Mouse (Mus musculus): ENCODE measurements around the gene Slc38a2. TPM values are rescaled to one million over a fixed set of nuclear protein-coding genes. Genes with fewer than 3 reads are reported as not detected.

The Slc38a2 gene
- polyA plus RNA-seq, 1 experiment from 2014 or later: 139 TPM

GRCm38 (mm10) chr15:96676518-96676917 lies 23.0 kb downstream of the Slc38a2 start:
- Histone ChIP-seq H3K27ac (ENCODE audit: low read depth, low read length) (no peak overlapping the region), H3K9me3 (replicated peaks; ENCODE audit: control insufficient read depth, low read length) (no peaks in the 10 kb centered on the region), H3K4me3 (ENCODE audit: low read depth, low read length) (no peak overlapping the region), H3K36me3 (ENCODE audit: control insufficient read depth, insufficient read depth, low read length) (no peaks in the 10 kb centered on the region), H3K9ac (ENCODE audit: low read depth, low read length) (no peak overlapping the region), H3K4me2 (no peak overlapping the region), H3K4me1 (ENCODE audit: control insufficient read depth, insufficient read depth, low read length) (peaks cover 4% of the 10 kb centered on the region; the same call in 1 of the 2 replicates), H3K27me3 (ENCODE audit: control insufficient read depth, insufficient read depth, low read length) (peaks cover 2% of the 10 kb centered on the region; the same call in 1 of the 2 replicates)
- no peak for ATAC-seq (replicated peaks; ENCODE audit: insufficient number of reproducible peaks, low FRiP score, low TSS enrichment)
- 47% methylated on average over 10 of the region's 10 CpGs for WGBS (ENCODE audit: insufficient replicate concordance)

GRCm38 (mm10) chr15:96675744-96676143 lies 23.8 kb downstream of the Slc38a2 start:
- no peak for ATAC-seq (replicated peaks; ENCODE audit: insufficient number of reproducible peaks, low FRiP score, low TSS enrichment)
- WGBS (ENCODE audit: insufficient replicate concordance): 67% methylated on average over 15 of the region's 15 CpGs
- Histone ChIP-seq H3K4me2 (no peak overlapping the region), H3K9me3 (replicated peaks; ENCODE audit: control insufficient read depth, low read length) (no peaks in the 10 kb centered on the region), H3K9ac (ENCODE audit: low read depth, low read length) (no peak overlapping the region), H3K27ac (ENCODE audit: low read depth, low read length) (no peak overlapping the region), H3K4me1 (ENCODE audit: control insufficient read depth, insufficient read depth, low read length) (peaks cover 4% of the 10 kb centered on the region; the same call in 1 of the 2 replicates), H3K27me3 (ENCODE audit: control insufficient read depth, insufficient read depth, low read length) (peaks cover 2% of the 10 kb centered on the region; the same call in 1 of the 2 replicates), H3K36me3 (ENCODE audit: control insufficient read depth, insufficient read depth, low read length) (no peaks in the 10 kb centered on the region), H3K4me3 (ENCODE audit: low read depth, low read length) (no peak overlapping the region)

- Histone ChIP-seq H3K4me1 (ENCODE audit: control insufficient read depth, insufficient read depth, low read length) (peaks cover 4% of the 10 kb centered on the region; the same call in 1 of the 2 replicates), H3K27me3 (ENCODE audit: control insufficient read depth, insufficient read depth, low read length) (peaks cover 2% of the 10 kb centered on the region; the same call in 1 of the 2 replicates), H3K9me3 (replicated peaks; ENCODE audit: control insufficient read depth, low read length) (no peaks in the 10 kb centered on the region), H3K36me3 (ENCODE audit: control insufficient read depth, insufficient read depth, low read length) (no peaks in the 10 kb centered on the region), H3K4me2 (no peak overlapping the region), H3K4me3 (ENCODE audit: low read depth, low read length) (no peak overlapping the region), H3K9ac (ENCODE audit: low read depth, low read length) (no peak overlapping the region), H3K27ac (ENCODE audit: low read depth, low read length) (no peak overlapping the region)
- no peak for ATAC-seq (replicated peaks; ENCODE audit: insufficient number of reproducible peaks, low FRiP score, low TSS enrichment)
- 85% methylated on average over 11 of the region's 11 CpGs for WGBS (ENCODE audit: insufficient replicate concordance)
Observed at GRCm38 (mm10) chr15:96675055-96675454, 24.5 kb downstream of the Slc38a2 start.

GRCm38 (mm10) chr15:96674089-96674488 lies 25.4 kb downstream of the Slc38a2 start:
- no peaks in the 10 kb centered on the region for H3K27me3 ChIP-seq (ENCODE audit: control insufficient read depth, insufficient read depth, low read length)
- peaks cover 4% of the 10 kb centered on the region; the same call in 1 of the 2 replicates for H3K4me1 ChIP-seq (ENCODE audit: control insufficient read depth, insufficient read depth, low read length)
- no peak overlapping the region for H3K4me3 ChIP-seq (ENCODE audit: low read depth, low read length)
- no peaks in the 10 kb centered on the region for H3K9me3 ChIP-seq (replicated peaks; ENCODE audit: control insufficient read depth, low read length)
- 28% methylated on average over 1 of the region's 1 CpGs for WGBS (ENCODE audit: insufficient replicate concordance)
- no peak overlapping the region for H3K9ac ChIP-seq (ENCODE audit: low read depth, low read length)
- no peak overlapping the region for H3K27ac ChIP-seq (ENCODE audit: low read depth, low read length)
- no peaks in the 10 kb centered on the region for H3K36me3 ChIP-seq (ENCODE audit: control insufficient read depth, insufficient read depth, low read length)
- no peak for ATAC-seq (replicated peaks; ENCODE audit: insufficient number of reproducible peaks, low FRiP score, low TSS enrichment)
- no peak overlapping the region for H3K4me2 ChIP-seq

GRCm38 (mm10) chr15:96669721-96670120 lies 29.8 kb downstream of the Slc38a2 start:
- Histone ChIP-seq H3K4me2 (no peak overlapping the region), H3K27me3 (ENCODE audit: control insufficient read depth, insufficient read depth, low read length) (no peaks in the 10 kb centered on the region), H3K27ac (ENCODE audit: low read depth, low read length) (no peak overlapping the region), H3K9ac (ENCODE audit: low read depth, low read length) (no peak overlapping the region), H3K4me3 (ENCODE audit: low read depth, low read length) (no peak overlapping the region), H3K9me3 (replicated peaks; ENCODE audit: control insufficient read depth, low read length) (no peaks in the 10 kb centered on the region), H3K4me1 (ENCODE audit: control insufficient read depth, insufficient read depth, low read length) (peaks cover 3% of the 10 kb centered on the region; the same call in 1 of the 2 replicates), H3K36me3 (ENCODE audit: control insufficient read depth, insufficient read depth, low read length) (no peaks in the 10 kb centered on the region)
- no peak for ATAC-seq (replicated peaks; ENCODE audit: insufficient number of reproducible peaks, low FRiP score, low TSS enrichment)
- 68% methylated on average over 6 of the region's 6 CpGs for WGBS (ENCODE audit: insufficient replicate concordance)

GRCm38 (mm10) chr15:96666663-96667062 lies 32.9 kb downstream of the Slc38a2 start:
- no peak overlapping the region for H3K9ac ChIP-seq (ENCODE audit: low read depth, low read length)
- peak overlapping the region; percentile 55 for H3K4me2 ChIP-seq
- H3K27ac ChIP-seq (ENCODE audit: low read depth, low read length): no peak overlapping the region
- no peaks in the 10 kb centered on the region for H3K36me3 ChIP-seq (ENCODE audit: control insufficient read depth, insufficient read depth, low read length)
- no peak for ATAC-seq (replicated peaks; ENCODE audit: insufficient number of reproducible peaks, low FRiP score, low TSS enrichment)
- H3K9me3 ChIP-seq (replicated peaks; ENCODE audit: control insufficient read depth, low read length): no peaks in the 10 kb centered on the region
- 0 out of 2 replicates have a peak overlapping the region, but pooled peaks have one; percentile 8 for H3K4me3 ChIP-seq (ENCODE audit: low read depth, low read length)
- 7% methylated on average over 7 of the region's 7 CpGs for WGBS (ENCODE audit: insufficient replicate concordance)
- H3K27me3 ChIP-seq (ENCODE audit: control insufficient read depth, insufficient read depth, low read length): no peaks in the 10 kb centered on the region
- H3K4me1 ChIP-seq (ENCODE audit: control insufficient read depth, insufficient read depth, low read length): peaks cover 3% of the 10 kb centered on the region; the same call in 1 of the 2 replicates

GRCm38 (mm10) chr15:96665889-96666288 lies 33.6 kb downstream of the Slc38a2 start:
- H3K27me3 ChIP-seq (ENCODE audit: control insufficient read depth, insufficient read depth, low read length): no peaks in the 10 kb centered on the region
- peak overlapping the region; percentile 55; the same call in 1 of the 2 replicates for H3K4me2 ChIP-seq
- no peaks in the 10 kb centered on the region for H3K9me3 ChIP-seq (replicated peaks; ENCODE audit: control insufficient read depth, low read length)
- H3K9ac ChIP-seq (ENCODE audit: low read depth, low read length): no peak overlapping the region
- WGBS (ENCODE audit: insufficient replicate concordance): 11% methylated on average over 3 of the region's 3 CpGs
- H3K36me3 ChIP-seq (ENCODE audit: control insufficient read depth, insufficient read depth, low read length): no peaks in the 10 kb centered on the region
- ATAC-seq (replicated peaks; ENCODE audit: insufficient number of reproducible peaks, low FRiP score, low TSS enrichment): 0 out of 2 replicates have a peak, but pooled peaks have one; percentile 49
- H3K4me3 ChIP-seq (ENCODE audit: low read depth, low read length): no peak overlapping the region
- H3K27ac ChIP-seq (ENCODE audit: low read depth, low read length): no peak overlapping the region
- peaks cover 8% of the 10 kb centered on the region for H3K4me1 ChIP-seq (ENCODE audit: control insufficient read depth, insufficient read depth, low read length)

GRCm38 (mm10) chr15:96660590-96661141 lies 38.9 kb downstream of the Slc38a2 start:
- WGBS (ENCODE audit: insufficient replicate concordance): 19% methylated on average over 13 of the region's 13 CpGs
- 0 out of 2 replicates have a peak, but pooled peaks have one; percentile 31 for ATAC-seq (replicated peaks; ENCODE audit: insufficient number of reproducible peaks, low FRiP score, low TSS enrichment)
- Histone ChIP-seq H3K9ac (ENCODE audit: low read depth, low read length) (no peak overlapping the region), H3K9me3 (replicated peaks; ENCODE audit: control insufficient read depth, low read length) (no peaks in the 10 kb centered on the region), H3K36me3 (ENCODE audit: control insufficient read depth, insufficient read depth, low read length) (no peaks in the 10 kb centered on the region), H3K4me3 (ENCODE audit: low read depth, low read length) (0 out of 2 replicates have a peak overlapping the region, but pooled peaks have one; percentile 5), H3K4me1 (ENCODE audit: control insufficient read depth, insufficient read depth, low read length) (peaks cover 10% of the 10 kb centered on the region), H3K4me2 (peak overlapping the region; percentile 52), H3K27me3 (ENCODE audit: control insufficient read depth, insufficient read depth, low read length) (no peaks in the 10 kb centered on the region), H3K27ac (ENCODE audit: low read depth, low read length) (no peak overlapping the region)

- Histone ChIP-seq H3K4me3 (ENCODE audit: low read depth, low read length) (no peak overlapping the region), H3K9me3 (replicated peaks; ENCODE audit: control insufficient read depth, low read length) (no peaks in the 10 kb centered on the region), H3K27me3 (ENCODE audit: control insufficient read depth, insufficient read depth, low read length) (no peaks in the 10 kb centered on the region), H3K4me2 (peak overlapping the region; percentile 22; the same call in 1 of the 2 replicates), H3K4me1 (ENCODE audit: control insufficient read depth, insufficient read depth, low read length) (peaks cover 12% of the 10 kb centered on the region), H3K27ac (ENCODE audit: low read depth, low read length) (no peak overlapping the region), H3K9ac (ENCODE audit: low read depth, low read length) (no peak overlapping the region), H3K36me3 (ENCODE audit: control insufficient read depth, insufficient read depth, low read length) (no peaks in the 10 kb centered on the region)
- 61% methylated on average over 14 of the region's 14 CpGs for WGBS (ENCODE audit: insufficient replicate concordance)
- no peak for ATAC-seq (replicated peaks; ENCODE audit: insufficient number of reproducible peaks, low FRiP score, low TSS enrichment)
Observed at GRCm38 (mm10) chr15:96658275-96658602, 41.3 kb downstream of the Slc38a2 start.
